Mouse (Mus musculus): ENCODE data around the gene Fars2.

DNA sequence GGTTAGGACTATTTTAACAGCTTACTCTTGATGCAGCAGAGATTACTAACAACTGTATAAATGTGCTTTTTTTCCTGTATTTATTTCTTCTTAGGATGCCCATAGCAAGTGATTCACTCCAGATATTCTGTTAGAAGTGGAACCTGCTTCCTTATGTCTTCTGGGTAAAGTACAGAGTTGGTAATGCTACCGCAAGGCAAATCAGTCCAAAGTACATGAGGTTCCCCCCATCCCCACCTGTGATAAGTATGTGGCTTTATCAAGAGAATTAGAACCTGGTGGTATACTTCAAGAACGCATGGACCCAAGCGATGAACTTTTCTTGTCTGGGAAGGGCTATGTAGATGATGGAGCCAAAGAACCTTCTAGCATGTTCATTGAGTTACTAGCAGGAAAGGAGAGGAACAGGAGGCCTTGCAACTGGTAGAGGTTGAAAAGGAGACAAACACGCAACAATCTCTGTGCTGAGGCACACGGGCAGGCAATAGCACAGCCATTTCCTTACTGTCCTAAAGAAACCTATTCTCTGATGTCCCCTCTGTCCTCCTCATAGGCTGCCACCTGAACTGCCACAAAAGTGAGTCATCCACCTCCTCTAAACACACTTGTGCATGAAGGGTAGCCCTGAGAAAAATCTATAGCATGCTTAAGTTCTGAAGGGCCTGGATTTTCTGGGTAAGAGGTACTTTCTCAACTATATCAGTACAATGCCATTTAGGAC is 603.2 kb downstream of the Fars2 start:
- no peak for TF ChIP-seq CTCF (IDR thresholded peaks at IDR 0.05; ENCODE audit: low read depth)
- no peak for TF ChIP-seq EP300 (IDR thresholded peaks at IDR 0.05; ENCODE audit: low read depth)

All from liver, postnatal 0 days (tissue).